Mouse (Mus musculus): ENCODE results near the gene Agr3. TPM values are rescaled to one million over a fixed set of nuclear protein-coding genes. Genes with fewer than 3 reads are reported as not detected.

Agr3 gene
- polyA plus RNA-seq, 1 experiment from 2014 or later: not detected

GRCm38 (mm10) chr12:35993583-35993982, 68.2 kb downstream of the Agr3 start:
- WGBS: 79% methylated on average over 3 of the region's 3 CpGs
- Histone ChIP-seq H3K27ac (replicated peaks) (no peak overlapping the region; the same call in 1 of the 2 replicates), H3K27me3 (no peaks in the 10 kb centered on the region), H3K4me3 (no peak overlapping the region), H3K4me1 (peaks cover 12% of the 10 kb centered on the region; the same call in 1 of the 2 replicates), H3K4me2 (replicated peaks) (no peak overlapping the region), H3K9ac (replicated peaks) (no peak overlapping the region), H3K9me3 (no peaks in the 10 kb centered on the region), H3K36me3 (no peaks in the 10 kb centered on the region)
- no peak for ATAC-seq (ENCODE audit: low FRiP score, low read depth)

GRCm38 (mm10) chr12:35994098-35994497, 68.7 kb downstream of the Agr3 start:
- Histone ChIP-seq H3K4me1 (peaks cover 12% of the 10 kb centered on the region; the same call in 1 of the 2 replicates), H3K9ac (replicated peaks) (no peak overlapping the region), H3K36me3 (no peaks in the 10 kb centered on the region), H3K9me3 (no peaks in the 10 kb centered on the region), H3K27ac (replicated peaks) (peak overlapping the region; percentile 73), H3K4me3 (no peak overlapping the region), H3K27me3 (no peaks in the 10 kb centered on the region), H3K4me2 (replicated peaks) (no peak overlapping the region)
- peak; percentile 70 for ATAC-seq (ENCODE audit: low FRiP score, low read depth)

- Histone ChIP-seq H3K9ac (replicated peaks) (no peak overlapping the region), H3K27ac (replicated peaks) (no peak overlapping the region), H3K36me3 (no peaks in the 10 kb centered on the region), H3K4me2 (replicated peaks) (no peak overlapping the region), H3K4me1 (peaks cover 12% of the 10 kb centered on the region; the same call in 1 of the 2 replicates), H3K9me3 (no peaks in the 10 kb centered on the region), H3K27me3 (no peaks in the 10 kb centered on the region), H3K4me3 (no peak overlapping the region)
- ATAC-seq (ENCODE audit: low FRiP score, low read depth): peak; percentile 27; the same call in 1 of the 2 replicates
- 37% methylated on average over 5 of the region's 5 CpGs for WGBS
Observed at GRCm38 (mm10) chr12:35995799-35996198, 70.4 kb downstream of the Agr3 start.

Other genes with a start within 250 kb of the Agr3 start
- gene Agr2, start 67.3 kb downstream of the Agr3 start, polyA plus RNA-seq (2016; fragmentation: Nextera tagmentation; extraction: Ambion mirVana): not detected in 2 replicates
- 258 and 264 TPM in 2 replicates for gene Tspan13, start 116.9 kb downstream of the Agr3 start, polyA plus RNA-seq (2016; fragmentation: Nextera tagmentation; extraction: Ambion mirVana)
- 33.2 and 33.8 TPM in 2 replicates for gene Ankmy2, start 231.5 kb downstream of the Agr3 start, polyA plus RNA-seq (2016; fragmentation: Nextera tagmentation; extraction: Ambion mirVana)
- gene Bzw2, start 232.5 kb downstream of the Agr3 start, polyA plus RNA-seq (2016; fragmentation: Nextera tagmentation; extraction: Ambion mirVana): 292 and 313 TPM in 2 replicates

Data from midbrain, embryonic 12.5 days (tissue).